Mouse (Mus musculus) intestine, postnatal 0 days (tissue): ENCODE results near the gene Pigq. TPM values are rescaled to one million over a fixed set of nuclear protein-coding genes. Genes with fewer than 3 reads are reported as not detected.

Source experiments
- ATAC-seq: fragments of 200-750 bp; cut with Nextera tagmentation; 2 replicates; pipeline ENCODE4 v1.8.0; 2017; ENCODE audit warnings: mild to moderate bottlenecking, moderate TSS enrichment, moderate library complexity
- H3K27ac ChIP-seq: fragments of 300-500 bp; sonication (generic); 2 replicates; pipeline ENCODE4 v1.5.1; 2014; ENCODE audit warnings: mild to moderate bottlenecking, low read depth, low read length, moderate library complexity
- H3K27me3 ChIP-seq: fragments of 300-500 bp; sonication (generic); replicated peaks from 2 replicates; pipeline ENCODE4 v1.6.1; 2014; ENCODE audit warnings: low read length, mixed read lengths; ENCODE audit not compliant: control insufficient read depth, insufficient read depth
- H3K36me3 ChIP-seq: fragments of 300-500 bp; sonication (generic); 2 replicates; pipeline ENCODE4 v1.6.1; 2014; ENCODE audit warnings: mild to moderate bottlenecking, moderate library complexity; ENCODE audit not compliant: control insufficient read depth, insufficient read depth
- H3K4me1 ChIP-seq: fragments of 300-500 bp; sonication (generic); replicated peaks from 2 replicates; pipeline ENCODE4 v1.6.1; 2014; ENCODE audit warnings: antibody characterized with exemption, low read length, mixed read lengths; ENCODE audit not compliant: control insufficient read depth, insufficient read depth
- H3K4me2 ChIP-seq: fragments of 300-500 bp; sonication (generic); replicated peaks from 2 replicates; pipeline ENCODE4 v1.6.1; 2014; ENCODE audit warnings: low read depth, mild to moderate bottlenecking, moderate library complexity
- H3K4me3 ChIP-seq: fragments of 300-500 bp; sonication (generic); 2 replicates; pipeline ENCODE4 v1.5.1; 2014; ENCODE audit warnings: low read depth, low read length
- H3K9ac ChIP-seq: fragments of 300-500 bp; sonication (generic); 2 replicates; pipeline ENCODE4 v1.6.1; 2014; ENCODE audit warnings: mild to moderate bottlenecking, low read depth, low read length
- H3K9me3 ChIP-seq: fragments of 300-500 bp; sonication (generic); 2 replicates; pipeline ENCODE4 v1.6.1; 2016; ENCODE audit warnings: mixed run types; ENCODE audit not compliant: control insufficient read depth
- CTCF ChIP-seq: sonication (generic); IDR thresholded peaks from 2 replicates; pipeline ENCODE4 v1.5.1; 2016; ENCODE audit warnings: low read depth, mild to moderate bottlenecking, control low read depth, antibody characterized with exemption, moderate library complexity
- WGBS: fragments of 180-500 bp; shearing (Covaris S2); extraction: QIAGEN DNeasy Blood & Tissue Kit; methylation state at CpG from one replicate; pipeline ENCODE4 v1.1.7; 2014; 5-methylcytosine and 5-hydroxymethylcytosine counted together
- polyA plus RNA-seq: library from polyadenylated mRNA; unstranded; fragments of >200 nt; fragmentation: Nextera tagmentation; extraction: Ambion mirVana; gene quantifications from 2 replicates; pipeline ENCODE4 v1.2.1, GENCODE M21; 2015

The Pigq gene
- polyA plus RNA-seq, 1 experiment from 2014 or later = 34.9 TPM

GRCm38 (mm10) chr17:25943769-25944168 is 967 bp downstream of the Pigq start:
- 75% methylated on average over 9 of the region's 9 CpGs for WGBS
- H3K9ac ChIP-seq = no peak overlapping the region

GRCm38 (mm10) chr17:25943221-25943620 is 1.5 kb downstream of the Pigq start:
- no peaks in the 10 kb centered on the region; the same call in 1 of the 2 replicates for H3K36me3 ChIP-seq
- H3K4me1 ChIP-seq = no peaks in the 10 kb centered on the region; the same call in 1 of the 2 replicates
- H3K4me3 ChIP-seq = no peak overlapping the region
- no peak for TF ChIP-seq CTCF
- H3K27ac ChIP-seq = no peak overlapping the region
- 88% methylated on average over 3 of the region's 3 CpGs for WGBS
- H3K4me2 ChIP-seq = no peak overlapping the region
- H3K9me3 ChIP-seq = no peaks in the 10 kb centered on the region
- H3K9ac ChIP-seq = no peak overlapping the region
- ATAC-seq = no peak
- H3K27me3 ChIP-seq = no peaks in the 10 kb centered on the region

More at GRCm38 (mm10) chr17:25943769-25944168, 967 bp downstream of the Pigq start:
- H3K4me3 ChIP-seq = no peak overlapping the region
- no peaks in the 10 kb centered on the region; the same call in 1 of the 2 replicates for H3K36me3 ChIP-seq
- H3K9me3 ChIP-seq = no peaks in the 10 kb centered on the region
- H3K27me3 ChIP-seq = no peaks in the 10 kb centered on the region
- ATAC-seq = no peak
- H3K27ac ChIP-seq = no peak overlapping the region
- no peak for TF ChIP-seq CTCF
- no peak overlapping the region for H3K4me2 ChIP-seq
- no peaks in the 10 kb centered on the region; the same call in 1 of the 2 replicates for H3K4me1 ChIP-seq

GRCm38 (mm10) chr17:25942597-25943151 is 2.1 kb downstream of the Pigq start:
- Histone ChIP-seq H3K4me2 (no peak overlapping the region; the same call in 1 of the 2 replicates), H3K4me3 (no peak overlapping the region), H3K27ac (no peak overlapping the region)

GRCm38 (mm10) chr17:25941511-25942241 is 3.1 kb downstream of the Pigq start:
- H3K4me3 ChIP-seq = peak overlapping the region; percentile 79
- WGBS = 3% methylated on average over 54 of the region's 54 CpGs
- H3K27ac ChIP-seq = peak overlapping the region; percentile 82
- H3K4me2 ChIP-seq = peak overlapping the region; percentile 81
- no peaks in the 10 kb centered on the region for H3K27me3 ChIP-seq
- H3K9me3 ChIP-seq = no peaks in the 10 kb centered on the region
- no peak for TF ChIP-seq CTCF
- no peaks in the 10 kb centered on the region; the same call in 1 of the 2 replicates for H3K4me1 ChIP-seq
- H3K36me3 ChIP-seq = peaks cover 9% of the 10 kb centered on the region
- peak overlapping the region; percentile 79 for H3K9ac ChIP-seq
- ATAC-seq = peak; percentile 70

More at GRCm38 (mm10) chr17:25942597-25943151, 2.1 kb downstream of the Pigq start:
- H3K36me3 ChIP-seq = no peaks in the 10 kb centered on the region; the same call in 1 of the 2 replicates
- no peaks in the 10 kb centered on the region; the same call in 1 of the 2 replicates for H3K4me1 ChIP-seq
- no peak for TF ChIP-seq CTCF
- ATAC-seq = no peak
- H3K27me3 ChIP-seq = no peaks in the 10 kb centered on the region
- no peaks in the 10 kb centered on the region for H3K9me3 ChIP-seq
- no peak overlapping the region for H3K9ac ChIP-seq
- 90% methylated on average over 2 of the region's 2 CpGs for WGBS

GRCm38 (mm10) chr17:25934526-25934925 is 10.2 kb downstream of the Pigq start:
- no peaks in the 10 kb centered on the region for H3K27me3 ChIP-seq
- peaks cover 73% of the 10 kb centered on the region for H3K36me3 ChIP-seq
- no peak overlapping the region for H3K27ac ChIP-seq
- no peaks in the 10 kb centered on the region for H3K9me3 ChIP-seq
- H3K4me2 ChIP-seq = no peak overlapping the region
- H3K9ac ChIP-seq = no peak overlapping the region
- no peaks in the 10 kb centered on the region for H3K4me1 ChIP-seq
- ATAC-seq = no peak
- H3K4me3 ChIP-seq = no peak overlapping the region
- TF ChIP-seq CTCF = no peak
- WGBS = 92% methylated on average over 1 of the region's 1 CpGs

GRCm38 (mm10) chr17:25925348-25925747 is 19.4 kb downstream of the Pigq start:
- H3K4me3 ChIP-seq = no peak overlapping the region
- no peak overlapping the region for H3K9ac ChIP-seq
- no peaks in the 10 kb centered on the region for H3K27me3 ChIP-seq
- H3K27ac ChIP-seq = no peak overlapping the region
- H3K9me3 ChIP-seq = no peaks in the 10 kb centered on the region
- no peak for TF ChIP-seq CTCF
- H3K4me2 ChIP-seq = no peak overlapping the region
- no peaks in the 10 kb centered on the region for H3K4me1 ChIP-seq
- 80% methylated on average over 2 of the region's 2 CpGs for WGBS
- no peak for ATAC-seq
- peaks cover 40% of the 10 kb centered on the region for H3K36me3 ChIP-seq
